Mouse (Mus musculus): Measurements from ENCODE around the gene Retn.

Retn gene

DNA sequence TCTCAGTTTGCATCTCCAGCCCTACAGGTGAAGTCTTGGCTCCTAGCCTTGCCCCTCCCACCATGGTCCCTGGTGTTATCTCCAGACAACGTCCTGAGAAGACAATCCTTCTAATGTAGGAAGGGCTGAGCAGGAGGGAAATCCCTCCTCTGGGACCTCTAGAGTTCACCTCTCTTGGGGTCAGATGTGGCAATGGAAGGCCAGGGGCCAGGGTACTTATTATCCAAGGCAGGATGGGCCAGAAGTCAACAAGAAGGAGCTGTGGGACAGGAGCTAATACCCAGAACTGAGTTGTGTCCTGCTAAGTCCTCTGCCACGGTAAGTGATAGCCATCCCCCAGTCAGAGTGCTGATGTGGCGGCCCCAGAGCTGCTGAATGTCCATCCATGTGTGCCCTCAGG lies at the start of gene Retn:
Gene Retn (plus strand): TSS at position 245 of the 400 bp plus-strand sequence.
- DNase-seq (ENCODE audit: low read depth), result no peak

DNA sequence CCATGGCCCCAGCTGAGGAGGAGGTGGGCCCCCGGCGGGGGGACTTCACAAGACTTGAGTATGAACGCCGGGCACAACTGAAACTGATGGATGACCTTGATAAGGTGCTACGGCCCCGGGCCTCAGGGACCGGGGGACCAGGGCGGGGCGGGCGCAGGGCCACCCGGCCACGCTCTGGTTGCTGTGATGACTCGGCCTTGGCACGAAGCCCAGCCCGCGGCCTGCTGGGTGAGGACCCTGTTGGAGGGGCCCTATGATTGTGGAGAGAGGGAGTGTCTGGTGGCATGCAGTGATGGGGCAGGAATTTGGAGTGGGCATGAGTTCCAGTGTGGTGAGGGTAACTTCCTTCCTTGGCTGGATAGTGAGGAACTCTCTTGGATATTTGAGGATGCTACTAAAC lies 49.0 kb upstream of the Retn start:
- DNase-seq (ENCODE audit: low read depth), result no peak

DNA sequence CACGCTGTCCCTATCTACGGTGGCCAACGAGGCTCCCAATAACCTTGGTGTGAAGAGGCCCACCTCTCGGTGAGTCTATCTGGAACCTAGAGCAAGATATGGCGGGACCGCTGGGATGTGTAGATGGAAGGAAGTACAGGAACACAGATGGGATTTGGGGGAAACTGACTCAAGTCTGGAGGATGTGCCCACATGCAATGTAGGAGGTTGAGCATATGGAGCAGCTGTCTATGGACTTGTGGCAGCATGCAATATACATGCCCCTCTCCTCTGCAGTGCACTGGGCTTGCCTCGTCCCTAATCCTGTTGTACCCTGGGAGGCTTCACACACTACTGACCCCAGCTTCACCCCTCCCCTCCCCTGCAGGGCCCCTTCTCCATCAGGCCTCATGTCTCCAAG lies 47.7 kb upstream of the Retn start:
- DNase-seq (ENCODE audit: low read depth), result no peak

DNA sequence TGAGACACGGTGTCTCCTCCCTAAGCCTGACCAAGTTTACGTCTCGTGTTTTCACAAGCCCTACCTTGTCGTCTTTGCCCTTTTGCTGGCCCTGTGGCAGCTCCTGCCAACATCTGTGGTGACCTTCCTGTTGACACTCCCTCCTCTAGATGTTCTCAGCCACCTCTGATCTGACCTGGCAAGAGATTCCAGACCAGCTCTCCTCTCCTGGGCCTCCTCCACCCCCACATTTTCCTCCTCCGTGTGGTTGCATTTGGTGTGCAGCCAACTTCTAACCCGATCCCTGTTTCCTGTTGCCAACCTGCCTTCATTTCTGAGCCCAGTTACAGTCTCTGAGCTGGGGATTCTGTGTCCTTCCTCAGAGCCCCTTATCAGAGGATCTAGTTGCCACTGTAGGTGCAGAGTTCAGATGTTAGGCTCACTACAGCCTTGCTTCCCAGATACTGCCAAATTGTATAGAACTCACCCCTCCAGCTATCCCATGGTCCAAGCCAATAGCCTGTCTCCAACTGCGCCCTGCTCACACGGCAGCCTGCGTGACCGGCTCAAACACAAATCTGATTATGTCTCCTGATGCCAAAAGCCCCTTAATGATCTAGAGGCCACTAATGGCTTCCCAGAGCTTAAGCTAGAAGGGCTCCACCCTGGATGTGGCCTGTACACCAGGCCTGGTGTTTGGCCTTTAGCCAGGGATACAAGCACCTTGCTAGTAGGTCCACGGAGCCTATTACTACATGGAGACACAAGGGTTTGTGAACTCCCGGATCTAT lies 46.3 kb upstream of the Retn start:
- DNase-seq (ENCODE audit: low read depth), result no peak

DNA sequence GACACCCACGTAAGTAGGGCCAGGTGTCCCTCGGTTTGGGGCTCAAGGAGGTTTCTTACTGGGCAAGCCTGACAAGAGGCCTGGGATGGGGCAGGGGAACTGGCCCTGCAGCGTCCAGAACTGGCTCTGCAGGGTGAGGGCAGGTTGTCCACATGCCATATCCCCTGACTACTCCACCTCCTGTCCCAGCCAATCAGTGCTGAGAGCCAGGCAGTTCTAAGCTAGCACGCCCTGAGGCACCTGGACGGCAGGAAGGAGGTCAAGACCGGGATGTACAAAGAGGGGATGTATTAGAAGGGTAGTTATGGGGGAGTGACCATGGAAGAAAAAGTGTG lies 45.8 kb upstream of the Retn start:
- no peak for DNase-seq (ENCODE audit: low read depth)

DNA sequence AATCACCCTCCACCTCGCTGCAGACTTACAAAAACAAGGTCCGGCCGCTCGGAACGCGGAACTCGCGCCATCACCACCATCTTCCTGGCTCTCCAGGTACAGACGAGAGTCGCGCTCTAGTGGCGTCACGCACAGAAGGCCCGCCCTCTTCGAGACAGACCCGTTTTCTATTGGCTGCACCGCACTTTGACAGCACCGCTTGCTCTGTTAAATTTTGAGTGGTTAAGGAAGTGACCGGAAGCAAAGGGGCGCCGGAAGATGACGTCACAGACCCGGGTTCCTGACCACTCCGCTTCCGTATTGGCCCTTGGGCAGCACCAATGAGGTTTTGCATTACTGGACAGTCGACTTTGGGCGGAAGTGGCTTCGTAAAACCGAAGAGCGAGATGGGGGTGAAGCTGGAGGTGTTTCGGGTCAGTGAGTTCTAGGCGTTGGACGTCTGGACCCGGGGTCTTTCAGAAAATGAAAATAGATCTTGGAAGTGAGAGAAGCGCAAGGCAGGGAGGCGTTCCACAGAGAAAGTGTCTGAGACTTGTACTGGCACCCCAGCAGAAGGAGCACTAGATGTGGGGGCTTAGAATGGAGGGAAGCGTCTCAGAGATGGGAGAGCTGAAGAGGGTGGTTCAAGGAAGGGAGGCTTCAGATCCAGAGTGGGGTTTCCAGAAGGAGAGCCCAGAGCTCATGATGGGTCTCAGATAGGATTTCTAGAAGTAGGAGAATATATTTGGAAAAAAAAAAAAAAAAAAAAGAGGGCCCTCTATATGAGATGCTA lies 34.2 kb upstream of the Retn start, which contains the start of the genes Xab2 and Pet100:
Gene Xab2 (minus strand): TSS at position 118 of the 772 bp plus-strand sequence.
Gene Pet100 (plus strand): TSS at position 350 of the 772 bp plus-strand sequence.
- peak; percentile 100 for DNase-seq (ENCODE audit: low read depth)

DNA sequence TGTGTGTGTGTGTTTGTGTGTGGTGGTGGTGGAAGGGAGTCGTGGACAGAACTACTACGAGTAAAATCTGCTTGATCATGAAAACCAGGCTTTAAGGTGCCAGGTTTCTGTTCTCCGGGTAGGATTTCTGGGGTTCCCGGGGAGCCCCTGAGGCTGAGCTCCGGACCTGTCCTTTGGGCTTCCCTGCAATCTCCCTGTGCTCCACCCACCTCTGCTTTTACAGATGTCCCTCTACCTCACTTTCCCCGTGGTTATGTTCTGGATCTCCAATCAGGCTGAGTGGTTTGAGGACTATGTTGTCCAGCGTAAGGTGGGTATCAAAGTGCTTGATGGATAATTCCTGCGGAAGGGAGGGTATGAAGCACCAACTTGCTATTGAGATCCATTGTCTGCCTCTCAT lies 33.5 kb upstream of the Retn start:
- no peak for DNase-seq (ENCODE audit: low read depth)

DNA sequence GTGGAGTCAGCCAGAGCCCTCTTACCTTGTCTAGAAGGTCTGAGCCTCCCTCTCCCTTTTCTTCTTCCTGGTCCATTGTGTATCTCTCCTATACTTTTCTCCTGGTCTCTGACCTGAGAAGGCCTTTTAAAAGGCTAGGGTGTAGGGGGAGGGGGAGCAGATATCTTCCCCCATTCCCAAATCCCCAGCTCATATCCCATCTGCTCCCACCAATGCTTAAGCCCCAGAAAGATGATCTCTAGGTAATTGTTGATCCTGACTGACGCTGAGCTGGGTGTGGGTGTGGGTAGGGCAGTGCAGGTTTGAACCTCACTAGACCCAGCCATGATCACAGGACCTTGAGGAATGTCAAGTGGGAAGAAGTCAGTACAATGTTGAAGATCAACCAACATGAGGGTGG lies 30.1 kb upstream of the Retn start, which contains the start of gene Pcp2:
Gene Pcp2 (minus strand): TSS at position 101 of the 400 bp plus-strand sequence.
- DNase-seq (ENCODE audit: low read depth), result no peak

DNA sequence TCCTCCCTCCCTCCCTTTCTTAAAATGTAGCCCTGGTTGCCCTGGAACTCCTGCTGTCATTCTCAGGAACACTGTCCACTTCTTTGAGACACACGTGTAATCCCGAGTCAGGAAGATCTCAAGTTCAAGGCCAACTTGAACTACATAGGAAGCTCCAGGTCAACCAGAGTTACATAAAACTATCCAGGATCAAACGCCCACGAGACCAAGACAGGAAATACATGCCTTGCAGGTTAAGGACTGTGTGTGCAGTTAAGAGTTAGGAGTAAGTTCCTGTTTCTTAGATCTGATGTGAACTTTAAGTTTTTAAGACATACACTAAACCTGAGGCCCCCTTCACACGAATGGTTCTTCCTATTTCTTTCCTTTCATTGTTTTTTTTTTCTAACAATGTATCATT lies 28.6 kb upstream of the Retn start:
- DNase-seq (ENCODE audit: low read depth), result no peak

DNA sequence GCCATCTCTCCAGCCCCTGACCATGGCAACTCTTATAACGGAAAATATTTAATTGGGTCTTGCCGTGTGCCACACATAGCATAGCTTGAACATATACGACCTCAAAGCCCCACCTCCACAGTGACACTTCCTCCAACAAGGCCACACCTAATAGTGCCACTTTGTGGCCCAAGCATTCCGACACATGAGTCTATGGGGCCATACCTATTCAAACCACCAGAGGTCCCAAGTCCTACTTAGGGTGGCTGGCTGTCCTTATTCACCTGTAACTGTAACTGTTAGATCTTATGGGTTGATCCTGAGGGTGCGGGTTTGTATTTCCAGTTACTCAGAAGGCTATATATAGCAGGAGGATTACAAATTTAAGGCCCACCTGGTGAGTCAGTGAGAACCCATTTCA lies 27.6 kb upstream of the Retn start:
- DNase-seq (ENCODE audit: low read depth), result no peak

DNA sequence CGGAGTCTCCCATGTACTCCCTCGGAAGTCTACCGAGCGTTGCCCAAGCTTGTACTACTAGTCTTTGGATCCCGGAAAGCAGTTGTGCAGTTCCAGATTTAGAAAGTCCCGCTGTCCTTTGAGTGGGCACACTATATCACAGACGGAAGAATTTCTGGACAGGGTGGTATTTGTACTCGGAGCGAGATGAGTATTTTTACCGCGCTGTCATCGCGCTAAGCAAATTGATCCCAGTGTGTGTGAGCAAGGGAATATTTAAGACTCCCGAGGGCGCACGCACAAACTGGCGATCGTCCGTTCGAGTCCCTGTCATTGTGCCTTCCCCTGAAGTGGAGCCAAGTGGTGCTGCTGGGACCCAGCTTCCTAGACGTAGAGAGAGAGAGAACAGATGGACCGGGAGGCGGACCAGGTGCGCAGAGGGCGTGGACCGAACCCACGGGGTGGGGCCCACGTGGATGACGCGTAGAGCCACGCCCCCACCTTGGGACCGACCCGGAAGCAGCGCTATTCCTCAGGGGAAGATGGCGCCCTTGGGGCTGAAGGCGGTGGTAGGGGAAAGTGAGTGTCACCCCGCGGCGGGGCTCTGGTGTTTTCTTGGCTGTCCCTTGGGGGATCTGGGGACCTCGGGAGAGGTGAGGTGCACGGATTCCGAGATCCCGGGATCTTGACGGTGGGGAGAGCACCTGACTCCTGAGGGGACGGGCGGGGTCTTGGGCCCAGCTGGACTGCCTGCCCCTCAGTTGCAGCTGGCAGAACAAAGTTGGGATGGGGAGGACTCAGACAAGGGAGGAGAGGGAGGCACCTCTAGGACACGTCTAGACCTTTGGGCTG lies 24.7 kb upstream of the Retn start, which contains the start of gene Stxbp2:
Gene Stxbp2 (plus strand): TSS at position 309 of the 831 bp plus-strand sequence.
- peak; percentile 72 for DNase-seq (ENCODE audit: low read depth)

DNA sequence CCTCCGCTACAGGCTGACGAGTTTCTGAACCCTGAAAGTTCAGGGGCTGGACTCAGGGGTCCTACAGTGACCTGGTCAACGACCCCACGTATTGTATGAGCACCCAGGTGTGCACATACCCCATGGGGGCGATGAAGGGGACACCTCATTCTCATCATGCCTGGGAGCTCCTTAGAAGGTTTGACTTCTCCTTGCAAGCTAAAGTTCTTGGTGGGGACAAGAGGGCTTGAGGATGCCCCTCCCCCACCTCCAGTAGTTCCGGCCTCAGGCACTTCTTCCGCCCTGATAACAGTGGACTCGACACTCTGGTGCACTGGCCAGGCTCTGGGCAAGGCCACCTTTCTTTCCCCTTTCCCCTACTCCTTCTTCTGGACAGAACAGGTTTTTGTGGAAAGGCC lies 24.1 kb upstream of the Retn start:
- DNase-seq (ENCODE audit: low read depth), result no peak

DNA sequence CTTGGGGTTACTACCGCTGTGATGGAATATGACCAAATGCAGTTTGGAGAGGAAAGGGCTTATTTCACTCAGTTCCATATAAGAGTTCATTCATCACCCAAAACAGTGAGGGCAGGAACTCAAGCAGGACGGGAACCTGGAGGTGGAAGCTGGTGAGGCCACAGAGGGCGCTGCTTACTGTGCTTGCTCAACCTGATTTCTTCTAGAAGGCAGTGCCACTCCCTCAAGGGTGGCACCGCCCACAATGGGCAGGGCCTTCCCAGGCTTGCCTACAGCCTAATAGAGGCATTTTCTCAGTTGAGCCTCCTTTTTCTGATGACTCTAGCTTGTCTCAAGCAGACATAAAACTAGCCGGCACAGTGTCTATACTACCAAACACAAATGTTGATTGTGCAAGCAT lies 9.8 kb upstream of the Retn start:
- peak; percentile 72 for DNase-seq (ENCODE audit: low read depth)

DNA sequence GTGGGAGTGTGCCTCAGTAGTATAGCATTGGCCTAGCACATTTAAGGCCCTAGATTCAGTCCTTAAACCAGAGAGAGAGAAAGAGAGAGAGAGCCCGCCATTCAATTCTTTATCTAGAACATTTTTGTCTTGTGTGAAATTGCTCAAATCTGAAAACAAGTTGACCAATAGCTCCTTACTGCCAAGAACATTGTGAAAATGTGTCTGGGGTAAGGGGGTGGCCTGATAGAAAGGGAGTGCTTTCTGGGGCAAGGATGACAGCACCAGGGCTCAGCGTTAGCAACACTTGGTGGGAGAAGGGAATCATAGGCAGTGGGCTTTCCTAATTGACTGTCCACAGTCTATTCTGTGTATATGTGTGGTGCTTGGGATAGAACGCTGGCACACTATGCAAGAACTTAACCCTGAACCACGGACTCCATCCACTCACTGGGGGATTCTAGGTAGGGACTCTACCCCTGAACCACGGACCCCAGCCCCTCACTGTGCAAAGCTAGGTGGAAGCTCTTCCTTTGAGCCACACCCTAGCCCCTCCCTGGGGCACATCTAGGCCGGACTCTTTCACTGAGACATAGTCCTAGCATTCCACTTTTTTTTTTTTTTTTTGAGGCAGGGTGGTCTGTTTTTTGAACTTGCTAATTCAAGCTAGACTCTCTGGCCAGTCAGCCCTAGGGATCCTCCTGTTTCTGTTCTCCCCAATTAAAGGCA lies 8.6 kb upstream of the Retn start:
- DNase-seq (ENCODE audit: low read depth), result no peak

DNA sequence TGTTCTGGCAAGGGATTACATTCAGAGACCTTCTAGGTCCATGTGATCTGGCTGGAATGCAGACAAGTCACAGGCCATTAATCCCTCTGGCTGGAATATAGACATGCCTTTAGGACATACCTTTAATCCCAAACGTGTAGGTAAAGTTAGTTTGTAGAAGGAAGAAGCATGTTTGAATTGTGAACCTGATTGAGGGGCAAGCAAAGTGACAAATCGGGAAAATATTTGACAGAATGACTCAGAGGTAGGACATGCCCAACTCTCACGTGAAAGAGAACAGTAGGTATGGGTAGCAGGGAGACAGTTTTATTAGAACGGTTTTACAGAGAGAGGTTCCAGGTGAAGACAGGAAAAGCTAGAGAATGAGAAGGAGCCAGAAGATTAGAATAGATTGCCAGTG lies 8.0 kb upstream of the Retn start:
- no peak for DNase-seq (ENCODE audit: low read depth)

DNA sequence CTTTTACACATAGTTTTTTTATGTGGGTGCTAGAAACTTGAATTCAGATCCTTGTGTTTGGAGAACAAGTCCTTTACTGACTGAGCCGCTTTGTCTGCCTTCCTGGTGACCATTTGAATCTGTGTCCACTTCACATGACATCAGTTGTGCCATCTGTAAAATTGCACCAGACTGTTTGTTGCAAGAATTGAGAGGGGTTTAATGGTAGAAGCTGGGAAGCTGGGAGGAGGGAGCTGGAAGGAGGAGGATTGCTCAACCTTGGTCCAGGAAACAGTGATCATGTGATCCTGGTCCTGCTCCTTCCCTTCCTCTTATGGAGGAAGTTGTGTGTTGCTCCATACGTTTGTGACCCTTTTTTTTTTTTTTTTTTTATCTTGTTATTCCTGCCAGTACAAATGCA lies 7.3 kb upstream of the Retn start:
- no peak for DNase-seq (ENCODE audit: low read depth)

DNA sequence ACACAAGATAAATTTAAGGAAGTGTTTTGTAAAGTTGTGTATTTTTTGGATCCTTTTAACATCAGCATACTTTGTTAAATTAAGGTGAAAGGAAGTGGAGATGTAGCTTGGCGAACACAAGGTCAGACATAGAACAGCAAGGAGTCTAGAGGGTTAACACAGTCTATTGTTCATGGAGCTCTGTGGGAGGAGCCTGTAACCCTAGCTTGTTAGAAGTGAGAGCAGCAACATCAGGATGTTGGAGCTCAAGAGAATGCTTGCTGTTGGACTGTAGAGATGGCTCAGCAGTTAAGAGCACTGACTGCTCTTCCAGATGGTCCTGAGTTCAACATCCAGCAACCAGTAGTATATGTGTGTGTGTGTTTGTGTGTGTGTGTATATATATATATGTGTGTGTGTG lies 6.6 kb upstream of the Retn start:
- DNase-seq (ENCODE audit: low read depth), result no peak

DNA sequence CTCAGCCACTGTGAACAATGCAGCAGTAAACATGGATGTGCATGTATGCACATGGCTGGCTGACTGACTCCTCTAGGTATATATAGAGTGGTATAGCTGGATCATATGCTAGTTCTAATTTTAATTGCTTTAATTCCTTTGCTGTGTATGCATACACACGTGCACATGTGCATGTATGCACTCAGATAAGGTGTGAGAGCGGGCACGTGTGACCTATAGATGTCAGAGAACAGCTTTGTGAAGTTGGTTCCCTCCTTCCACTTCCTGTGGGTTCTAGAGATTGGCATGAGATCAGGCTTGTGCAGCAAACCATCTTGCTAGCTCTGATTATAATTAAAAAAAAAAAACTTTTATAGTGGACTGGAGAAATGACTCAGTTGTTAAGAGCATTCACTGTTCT lies 2.7 kb upstream of the Retn start:
- no peak for DNase-seq (ENCODE audit: low read depth)

DNA sequence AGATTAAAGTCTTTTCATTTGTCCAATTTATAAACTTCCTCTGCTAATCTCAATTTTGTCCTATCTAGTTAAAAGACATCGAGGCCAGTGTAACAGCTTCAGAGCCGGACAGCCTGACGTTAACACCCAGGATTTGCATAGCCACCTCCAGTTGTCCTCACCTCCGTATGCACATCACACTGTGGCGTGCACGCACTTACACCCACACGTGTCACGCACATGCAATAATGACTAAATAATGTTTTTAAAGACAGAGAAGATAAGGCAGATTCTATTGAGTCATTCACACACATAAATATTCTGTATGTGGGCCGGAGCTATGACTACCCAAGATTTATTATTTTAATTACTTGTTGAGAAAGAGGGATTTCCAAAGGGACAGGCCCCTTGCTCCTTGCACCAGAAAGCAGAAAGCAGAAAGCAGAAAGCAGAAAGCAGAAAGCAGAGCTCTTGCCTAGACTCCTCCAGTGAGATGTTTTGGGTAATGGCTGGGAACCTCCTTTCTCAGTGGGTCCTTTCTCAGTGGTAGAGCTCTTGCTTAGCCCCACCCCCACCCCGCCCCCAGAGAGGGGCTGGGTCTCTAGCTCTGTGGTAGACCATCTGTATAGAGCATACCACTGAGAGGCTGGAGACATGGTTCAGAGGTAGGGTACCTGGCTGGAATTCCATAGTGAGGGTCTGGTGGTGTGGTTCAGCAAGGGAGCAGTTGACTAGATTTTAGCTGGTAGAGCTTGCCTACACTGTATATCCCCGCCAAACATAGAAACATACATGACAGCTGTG lies 653 bp upstream of the Retn start:
- DNase-seq (ENCODE audit: low read depth), result no peak

DNA sequence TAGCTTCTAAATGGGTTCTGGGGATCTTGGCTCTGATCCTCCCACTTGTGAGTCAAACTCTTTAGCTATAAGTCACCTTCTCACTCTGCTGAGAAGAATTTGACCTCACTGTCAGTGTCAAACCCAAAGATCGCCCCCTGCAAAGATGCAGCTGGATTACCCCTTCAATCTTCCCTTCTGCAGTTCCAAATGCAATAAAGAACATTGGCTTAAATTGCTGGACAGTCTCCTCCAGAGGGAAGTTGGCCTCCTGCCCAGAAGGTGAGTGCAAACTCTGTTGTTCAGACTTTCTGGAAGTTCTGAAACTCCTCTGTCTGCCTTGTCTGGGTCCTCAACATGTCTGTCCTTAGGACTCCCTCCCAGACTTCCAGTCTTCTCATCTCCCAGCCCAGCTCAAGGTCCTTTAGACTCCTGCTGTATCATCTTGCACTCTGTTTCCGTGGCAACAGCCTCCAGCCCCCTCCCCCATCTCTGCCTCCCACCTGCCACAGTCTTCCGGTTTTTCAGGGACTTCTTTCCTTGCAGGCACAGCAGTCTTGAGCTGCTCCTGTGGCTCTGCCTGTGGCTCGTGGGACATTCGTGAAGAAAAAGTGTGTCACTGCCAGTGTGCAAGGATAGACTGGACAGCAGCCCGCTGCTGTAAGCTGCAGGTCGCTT lies 1.3 kb downstream of the Retn start:
- no peak for DNase-seq (ENCODE audit: low read depth)

DNA sequence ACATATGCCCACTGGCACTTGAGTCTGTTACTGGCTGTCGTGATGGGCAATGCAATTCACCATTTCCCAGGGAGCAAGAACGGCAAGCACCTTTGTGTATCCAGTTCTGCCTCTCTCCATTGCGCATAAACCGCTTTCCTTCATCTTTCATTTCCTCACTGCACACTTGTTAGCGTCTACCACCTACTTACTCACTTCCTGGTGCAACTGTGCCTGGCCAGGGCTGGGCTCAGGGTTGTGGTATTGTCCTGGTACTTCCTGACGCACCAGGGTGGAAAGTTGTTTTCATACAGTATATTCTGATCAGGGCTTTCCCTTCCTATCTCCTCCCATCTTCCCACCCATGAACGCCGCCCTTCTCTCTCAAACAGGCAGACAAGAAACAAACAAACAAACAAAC lies 5.3 kb downstream of the Retn start:
- DNase-seq (ENCODE audit: low read depth), result no peak

Data from c-Kit-positive CD71-positive TER-119-negative erythroid progenitor cells, embryonic 14.5 days (primary cell).